Mouse (Mus musculus) cerebellum, postnatal 4 days (tissue): ENCODE results near the gene Srgap3.
"Not testable (repeated sequence)": the region's sequence is repeated elsewhere in the genome, so short reads cannot be mapped to it uniquely, and the experiment has no call there.

ENCODE experiments used
- DNase-seq, 2 experiments: peaks; one replicate each; pipeline ENCODE4 v3.0.0; 2022; ENCODE audit warnings: low spot score in 2 of 2, mixed read lengths in 1 of 2

Gene Srgap3

DNA sequence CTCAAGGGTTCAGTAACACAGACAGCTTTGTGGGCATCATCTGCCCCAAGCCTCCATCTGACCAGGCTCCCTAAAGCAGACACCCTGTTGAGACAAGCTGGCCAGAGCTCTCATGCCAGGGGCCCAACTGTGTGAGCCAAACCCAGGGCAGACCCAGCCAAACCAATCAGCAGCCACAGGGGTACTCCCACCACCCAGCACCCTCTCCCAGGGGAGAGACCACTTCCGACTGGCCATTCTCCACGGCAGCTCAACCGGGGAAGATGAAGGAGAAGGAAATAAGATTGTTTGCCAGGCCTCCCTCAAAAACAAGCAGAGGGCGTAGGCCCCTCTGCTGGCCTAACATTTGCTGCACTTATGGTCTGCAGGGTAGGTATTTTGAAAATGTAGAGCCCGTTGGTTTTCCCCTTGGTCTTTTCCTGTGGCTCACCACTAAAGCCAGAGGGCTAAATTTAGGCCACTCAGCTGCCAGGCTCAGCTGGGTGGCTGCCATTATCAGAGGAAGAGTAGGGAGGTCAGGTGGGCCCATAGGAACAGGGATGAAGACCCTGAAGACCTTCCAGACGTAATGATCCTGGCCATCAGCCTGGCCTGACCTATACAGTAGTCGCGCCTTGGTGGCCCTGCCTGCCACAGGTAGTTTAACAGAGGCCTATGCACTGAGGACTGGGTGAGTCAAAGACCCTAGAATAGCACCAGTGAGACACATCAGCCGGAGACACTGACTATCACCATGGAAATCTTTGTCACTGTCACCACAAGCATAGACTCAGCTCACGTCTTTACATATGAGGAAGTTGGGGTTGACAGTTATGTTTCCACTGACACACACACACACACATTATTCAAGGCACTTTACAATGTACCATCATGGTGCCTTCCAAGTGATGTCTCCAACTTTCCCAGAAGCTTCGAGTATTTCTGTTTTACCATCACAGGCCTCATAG, 85.4 kb downstream of the Srgap3 start:
- peak in 1 of 2 experiments; percentile 18 for DNase-seq

- not testable (repeated sequence) for DNase-seq
Observed at GRCm38 (mm10) chr6:112860290-112860689, 86.8 kb downstream of the Srgap3 start.

DNA sequence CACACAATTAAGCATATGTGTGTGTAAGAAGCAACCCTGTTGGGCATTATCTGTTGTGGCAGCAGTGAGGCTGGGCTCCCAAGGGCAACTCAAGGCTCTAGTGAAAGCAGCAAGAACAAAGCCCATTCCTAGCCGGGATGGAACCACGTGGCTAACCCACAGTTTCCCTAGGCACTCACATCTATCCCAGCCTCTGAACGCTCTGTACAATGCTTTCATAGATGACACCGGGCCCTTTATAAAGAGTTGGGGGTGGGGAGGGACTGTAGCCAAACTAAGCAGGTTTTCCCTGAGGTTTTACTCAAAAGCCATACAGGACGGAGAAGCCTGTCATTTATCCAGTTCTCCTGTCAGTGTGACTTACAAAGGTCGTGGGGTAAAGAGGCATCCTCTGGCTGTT, 90.0 kb downstream of the Srgap3 start:
- DNase-seq = no peak

GRCm38 (mm10) chr6:112855183-112855582, 91.9 kb downstream of the Srgap3 start:
- DNase-seq = no peak

DNA sequence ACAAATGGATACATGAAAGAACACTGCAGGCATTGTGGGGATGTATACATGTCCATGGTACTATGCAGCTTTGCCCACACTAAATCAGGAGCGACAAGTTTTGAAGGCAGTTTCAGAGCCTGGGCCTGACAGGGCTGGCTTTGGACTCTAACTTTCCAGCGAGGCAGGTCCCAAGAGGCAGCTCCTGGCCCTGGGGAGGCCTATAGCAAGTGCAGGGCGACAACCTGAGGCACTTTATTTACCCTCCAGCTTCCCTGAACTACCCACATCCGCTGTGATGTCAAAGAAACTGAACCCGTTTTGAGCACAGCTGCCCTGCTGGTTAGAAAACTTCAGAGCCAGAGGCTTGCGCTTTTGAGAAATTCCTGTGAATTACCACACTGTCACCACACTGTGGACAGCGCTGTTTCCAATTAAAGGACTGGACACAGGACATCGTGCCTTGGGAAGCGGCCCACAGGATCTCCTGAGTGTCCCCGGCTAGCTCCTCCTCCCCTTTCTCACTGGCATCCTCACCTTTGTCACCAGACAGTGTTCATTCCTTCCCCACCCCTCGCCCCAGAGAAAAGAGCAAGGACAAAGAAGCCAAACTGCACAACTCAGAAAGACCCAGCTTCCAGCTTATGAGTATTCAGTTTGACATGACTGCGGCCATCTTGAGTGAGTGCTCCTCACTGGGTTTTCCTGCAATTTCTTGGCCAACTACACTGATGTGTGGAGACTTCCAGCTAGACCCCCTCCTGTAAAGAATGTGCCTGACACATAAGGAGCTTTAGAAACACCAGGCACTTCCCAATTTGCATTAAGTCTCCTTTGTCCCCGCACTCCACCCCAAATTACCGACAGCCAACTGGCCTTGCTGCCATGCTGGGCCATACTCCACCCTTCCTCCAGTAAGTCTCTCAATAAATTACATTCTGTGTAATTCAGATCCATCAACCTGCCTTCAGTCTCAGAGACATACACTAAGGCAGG, 94.5 kb downstream of the Srgap3 start:
- no peak for DNase-seq

- peak in 1 of 2 experiments; percentile 40 for DNase-seq
Observed at GRCm38 (mm10) chr6:112850745-112851144, 96.3 kb downstream of the Srgap3 start.

DNA sequence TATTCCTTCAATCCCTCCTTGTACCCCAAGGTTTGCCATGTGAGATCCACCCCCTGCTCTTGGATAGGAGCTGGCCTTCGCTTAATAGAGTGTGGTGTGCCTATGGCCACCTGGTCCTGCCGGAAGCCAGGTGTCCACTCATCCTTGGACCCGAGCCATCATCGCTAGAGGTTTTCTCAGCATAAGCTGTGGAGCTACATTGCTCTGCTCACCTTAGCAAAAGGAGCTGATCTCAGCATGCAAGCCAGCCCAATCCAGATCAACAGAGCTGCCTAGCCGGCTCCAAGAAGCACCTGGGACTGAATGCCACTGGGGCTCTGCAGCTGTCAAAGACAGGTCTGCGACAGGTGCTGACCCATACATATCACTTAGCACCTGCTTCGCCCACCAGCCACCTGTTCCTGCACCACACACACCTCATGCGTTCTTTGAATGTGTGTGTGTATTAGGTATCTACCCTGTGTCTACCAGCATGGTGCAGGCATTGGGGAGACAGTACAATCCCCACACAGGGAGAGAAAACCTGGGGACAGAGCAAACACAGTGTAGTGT, 98.4 kb downstream of the Srgap3 start:
- no peak for DNase-seq

DNA sequence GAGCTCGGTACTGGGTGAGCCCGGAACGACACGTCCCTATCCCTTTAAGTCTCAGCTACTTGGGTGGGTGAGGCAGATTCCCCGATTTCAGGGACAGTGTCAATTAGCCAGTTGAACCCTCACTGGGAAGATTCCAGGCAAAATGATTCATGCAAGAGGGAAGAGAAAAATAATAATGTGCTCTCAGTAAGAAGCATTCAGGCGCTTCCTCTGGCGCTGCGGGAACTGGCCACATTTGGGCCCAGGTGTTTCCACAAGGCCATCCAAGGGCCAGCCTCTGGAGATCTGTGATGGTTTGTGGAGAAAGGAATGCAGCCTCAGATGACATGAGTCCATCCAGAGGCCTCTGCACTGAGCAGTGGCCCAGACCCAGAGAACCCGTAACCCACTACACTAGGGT, 100.2 kb downstream of the Srgap3 start:
- no peak for DNase-seq

DNA sequence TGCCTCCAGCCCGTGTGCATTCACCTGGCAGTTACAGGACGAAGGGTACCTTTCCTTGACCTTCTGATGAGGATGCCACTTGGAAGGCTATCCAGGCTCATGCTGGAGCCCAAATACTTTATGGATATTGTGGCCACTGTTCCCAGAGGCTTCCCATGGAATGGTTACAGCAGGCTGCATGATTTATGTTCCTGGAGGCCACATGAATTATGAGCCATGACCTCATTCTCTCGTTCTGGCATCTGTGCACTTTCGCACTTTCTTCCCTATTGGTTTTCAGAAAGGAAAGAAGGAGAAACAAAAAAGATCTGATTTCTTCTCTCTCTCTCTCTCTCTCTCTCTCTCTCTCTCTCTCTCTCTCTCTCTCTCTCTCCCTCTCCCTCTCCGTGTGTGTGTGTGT, 104.6 kb downstream of the Srgap3 start:
- DNase-seq = no peak

DNA sequence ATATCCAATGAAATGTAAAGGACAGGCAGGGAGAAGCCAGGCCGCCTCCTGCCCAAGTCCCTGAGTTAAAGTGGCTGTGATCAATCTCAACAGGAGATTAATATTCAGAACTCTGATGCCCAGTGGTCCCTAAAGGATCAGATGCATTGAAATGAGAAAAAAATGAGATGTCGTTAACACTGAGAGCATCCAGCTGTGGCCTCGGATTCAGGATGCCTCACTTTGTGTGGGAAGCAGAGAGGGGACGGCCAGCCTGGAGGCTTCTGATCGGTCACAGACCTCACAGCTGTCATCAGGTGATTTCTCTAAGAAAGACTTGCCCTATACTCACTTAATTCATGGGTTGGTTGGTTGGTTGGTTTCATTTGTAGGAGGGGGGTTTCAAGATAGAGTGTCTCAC, 106.7 kb downstream of the Srgap3 start:
- no peak for DNase-seq

DNA sequence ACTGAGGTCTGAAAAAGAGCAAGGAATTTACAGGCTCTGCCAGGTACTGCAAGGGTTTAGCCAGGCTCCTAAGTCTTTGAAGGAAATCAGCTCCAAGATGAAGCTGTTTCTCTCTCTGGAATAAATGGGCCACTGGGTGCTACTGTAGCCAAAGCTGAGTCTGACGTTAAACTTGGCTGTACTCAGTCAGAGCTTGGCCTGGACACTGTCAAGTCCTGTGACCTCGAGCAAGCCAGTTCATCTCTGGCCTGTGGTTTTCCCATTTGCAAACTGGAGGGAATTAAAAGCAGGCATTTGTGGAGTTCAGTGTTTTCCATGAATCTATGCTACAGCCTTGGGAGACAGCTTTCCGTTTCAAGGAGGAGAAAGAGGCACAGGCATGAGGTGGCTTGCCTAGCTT, 107.7 kb downstream of the Srgap3 start:
- no peak for DNase-seq

- peak; percentile 47 to 80 for DNase-seq
Observed at GRCm38 (mm10) chr6:112838879-112839278, 108.2 kb downstream of the Srgap3 start.

DNA sequence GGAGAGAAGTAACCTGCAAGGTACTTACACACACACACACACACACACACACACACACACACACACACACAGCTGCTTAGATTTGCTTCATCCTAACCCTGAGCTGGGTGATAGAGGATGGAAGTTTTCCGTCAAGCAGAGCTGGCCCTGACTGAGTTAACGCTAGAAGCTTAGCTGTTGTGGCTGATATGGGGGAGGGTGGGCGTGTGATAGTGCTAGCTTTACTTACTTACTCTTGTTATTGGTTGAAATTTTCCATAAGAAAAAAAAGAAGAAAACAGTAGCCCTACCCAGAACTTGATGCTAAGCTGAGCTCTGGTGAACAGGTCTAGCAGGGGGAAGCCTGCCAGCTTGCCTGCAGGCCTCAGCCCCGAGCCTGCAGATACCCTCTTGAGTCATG, 110.4 kb downstream of the Srgap3 start:
- no peak for DNase-seq

GRCm38 (mm10) chr6:112835413-112835812, 111.7 kb downstream of the Srgap3 start:
- no peak for DNase-seq

DNA sequence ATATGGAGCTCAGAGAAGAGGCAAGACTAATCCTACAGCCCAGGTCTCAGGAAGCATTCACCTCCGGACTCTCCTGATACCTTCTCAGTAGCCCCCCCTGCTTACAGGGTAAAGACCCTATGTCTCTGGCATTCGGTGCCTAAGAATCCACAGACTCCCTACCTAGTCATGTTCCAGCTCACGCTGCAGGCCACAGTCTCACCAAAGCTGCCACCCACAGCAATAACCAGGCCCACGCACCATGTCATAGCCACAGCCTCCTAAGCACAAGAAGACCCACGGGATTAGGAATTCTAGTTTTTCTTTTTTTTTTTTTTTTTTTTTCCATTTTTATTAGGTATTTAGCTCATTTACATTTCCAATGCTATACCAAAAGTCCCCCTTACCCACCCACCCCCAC, 112.6 kb downstream of the Srgap3 start:
- DNase-seq = no peak

GRCm38 (mm10) chr6:112833763-112834162, 113.3 kb downstream of the Srgap3 start:
- DNase-seq = no peak

DNA sequence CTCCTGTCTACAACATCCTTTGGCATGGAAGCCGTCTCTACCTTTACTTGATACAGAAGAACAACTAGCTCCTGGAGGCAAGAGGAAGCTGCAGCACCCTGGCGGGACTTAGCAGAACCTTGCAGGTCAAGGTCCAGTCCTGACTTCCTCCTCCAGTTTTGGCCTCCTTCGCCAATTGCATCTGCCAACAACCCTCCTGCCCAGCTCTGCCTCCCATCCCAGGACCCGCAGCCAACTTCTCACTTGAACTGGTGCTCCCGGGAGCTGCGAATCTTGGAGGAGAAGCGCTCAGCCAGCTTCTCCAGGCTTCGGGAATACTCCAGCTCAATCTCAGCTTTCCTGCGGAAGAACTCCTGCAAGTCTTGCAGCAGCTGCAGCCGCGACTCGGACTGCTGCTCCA, 117.9 kb downstream of the Srgap3 start:
- DNase-seq = no peak

GRCm38 (mm10) chr6:112828420-112828819, 118.6 kb downstream of the Srgap3 start:
- no peak for DNase-seq

DNA sequence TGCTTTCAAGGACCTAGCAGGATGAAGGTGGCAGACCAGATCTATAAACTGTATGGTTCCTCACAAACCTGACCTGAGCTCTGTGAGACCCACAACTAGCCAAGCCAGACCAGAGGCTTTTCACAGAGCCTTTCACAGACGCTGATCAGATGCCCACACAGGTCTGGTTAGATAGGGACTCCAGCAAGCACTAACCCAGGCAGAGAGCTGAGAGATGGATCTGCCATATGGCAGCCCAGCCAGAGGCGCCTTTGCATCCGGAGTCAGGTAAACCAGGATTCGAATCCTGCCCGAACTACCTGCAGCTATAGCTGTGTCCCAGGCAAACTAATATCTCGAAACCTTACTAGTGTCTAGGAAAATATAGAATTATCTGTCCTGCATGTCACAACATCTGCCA, 121.4 kb downstream of the Srgap3 start:
- no peak for DNase-seq

GRCm38 (mm10) chr6:112823096-112823495, 124.0 kb downstream of the Srgap3 start:
- peak in 1 of 2 experiments; percentile 24 for DNase-seq

DNA sequence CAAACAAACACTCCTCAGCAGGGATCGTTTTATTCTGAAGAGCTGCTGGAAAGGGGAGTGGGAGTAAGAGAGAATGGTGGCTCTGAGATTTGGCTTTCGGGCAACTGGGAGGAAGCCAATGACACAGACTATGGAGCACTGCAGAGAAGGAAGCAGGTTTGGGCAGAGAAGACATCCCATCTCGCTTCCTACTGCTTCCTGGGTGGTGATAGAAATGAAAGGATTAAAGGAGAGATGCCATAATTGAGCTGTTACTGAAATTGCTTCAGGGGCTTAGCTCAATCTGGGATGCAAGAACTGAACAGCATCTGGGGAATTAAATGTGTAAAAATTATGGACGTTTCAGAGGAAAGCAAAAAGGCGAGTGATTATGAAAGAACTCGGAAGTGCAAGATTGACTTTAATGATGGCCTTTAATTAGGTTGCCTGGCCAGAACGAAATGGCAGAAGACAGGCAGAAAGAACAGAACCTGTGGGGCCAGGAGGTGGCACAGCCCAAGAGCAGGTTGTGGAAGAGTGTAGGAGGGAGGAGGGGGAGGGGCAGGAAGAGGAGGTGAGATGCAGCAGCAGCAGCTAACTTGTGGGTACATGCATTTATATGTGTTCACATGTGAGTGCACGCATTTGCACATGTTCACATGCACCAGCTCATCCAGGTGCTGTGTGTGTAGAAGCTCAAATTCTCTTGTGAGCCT, 126.6 kb downstream of the Srgap3 start:
- no peak for DNase-seq
